Mouse (Mus musculus): ENCODE measurements around the gene Olfr414. TPM values are rescaled to one million over a fixed set of nuclear protein-coding genes. Genes with fewer than 3 reads are reported as not detected.

Olfr414 gene
- polyA plus RNA-seq, 1 experiment, result not detected

- Histone ChIP-seq H3K79me2 (ENCODE audit: control insufficient read depth, insufficient read depth) (no peaks in the 10 kb centered on the region), H3ac (ENCODE audit: control insufficient read depth, insufficient read length, low read depth) (no peak overlapping the region), H3K27me3 (ENCODE audit: control insufficient read depth, insufficient read depth, insufficient read length) (no peaks in the 10 kb centered on the region), H3K79me3 (ENCODE audit: low read depth) (no peaks in the 10 kb centered on the region), H3K4me3 (ENCODE audit: insufficient read depth, poor library complexity, severe bottlenecking) (no peak overlapping the region), H3K36me3 (ENCODE audit: control insufficient read depth, insufficient read depth) (no peaks in the 10 kb centered on the region)
- no peak for TF ChIP-seq MYOG (IDR thresholded peaks at IDR 0.05; ENCODE audit: control insufficient read depth, extremely low read depth, insufficient read length)
- no peak for TF ChIP-seq CTCF (IDR thresholded peaks at IDR 0.05; ENCODE audit: control insufficient read depth, insufficient read depth, insufficient read length)
- no peak for TF ChIP-seq USF1 (IDR thresholded peaks at IDR 0.05; ENCODE audit: low read depth)
- no peak for TF ChIP-seq FOSL1 (IDR thresholded peaks at IDR 0.05; ENCODE audit: insufficient read depth, low read length, poor library complexity, severe bottlenecking)
- no peak for TF ChIP-seq MYOD1 (IDR thresholded peaks at IDR 0.05; ENCODE audit: control insufficient read depth, insufficient read length, low read depth)
- TF ChIP-seq CEBPB (IDR thresholded peaks at IDR 0.05; ENCODE audit: low read depth), result no peak
Measured at GRCm38 (mm10) chr1:174434121-174434520, 10.3 kb downstream of the Olfr414 start.

DNA sequence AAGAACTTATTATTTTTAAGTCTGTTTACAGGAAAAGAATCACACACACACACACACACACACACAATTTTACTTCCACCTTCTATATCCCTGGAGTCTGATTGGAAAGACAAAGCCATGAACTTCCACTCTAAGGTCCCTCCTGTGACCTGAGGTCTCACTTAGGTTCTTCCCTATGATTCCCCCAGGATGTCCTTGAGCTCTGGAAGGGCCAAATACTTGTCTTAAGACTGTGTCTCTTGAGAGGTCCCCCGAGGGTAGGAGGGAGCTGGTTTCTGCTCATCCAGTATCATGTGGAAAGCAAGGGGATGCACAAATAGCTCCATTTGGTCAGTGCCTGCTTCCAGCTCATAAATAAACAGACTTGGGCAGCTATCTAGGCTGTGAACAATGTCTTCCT lies 17.9 kb downstream of the Olfr414 start, which contains the start of gene Olfr220:
Gene Olfr220, plus strand, starts transcription at position 301 of the 400 bp plus-strand sequence.
- TF ChIP-seq MAX (IDR thresholded peaks at IDR 0.05), result no peak
- no peak for TF ChIP-seq CEBPB (IDR thresholded peaks at IDR 0.05; ENCODE audit: low read depth)
- no peak for TF ChIP-seq CTCF (IDR thresholded peaks at IDR 0.05; ENCODE audit: control insufficient read depth, insufficient read depth, insufficient read length)
- TF ChIP-seq USF1 (IDR thresholded peaks at IDR 0.05; ENCODE audit: low read depth), result no peak
- no peak for TF ChIP-seq FOSL1 (IDR thresholded peaks at IDR 0.05; ENCODE audit: insufficient read depth, low read length, poor library complexity, severe bottlenecking)
- TF ChIP-seq MYOD1 (IDR thresholded peaks at IDR 0.05; ENCODE audit: control insufficient read depth, insufficient read length, low read depth), result no peak
- no peak for TF ChIP-seq MYOG (IDR thresholded peaks at IDR 0.05; ENCODE audit: control insufficient read depth, extremely low read depth, insufficient read length)
- no peaks in the 10 kb centered on the region for H3K27me3 ChIP-seq (ENCODE audit: control insufficient read depth, insufficient read depth, insufficient read length)

DNA sequence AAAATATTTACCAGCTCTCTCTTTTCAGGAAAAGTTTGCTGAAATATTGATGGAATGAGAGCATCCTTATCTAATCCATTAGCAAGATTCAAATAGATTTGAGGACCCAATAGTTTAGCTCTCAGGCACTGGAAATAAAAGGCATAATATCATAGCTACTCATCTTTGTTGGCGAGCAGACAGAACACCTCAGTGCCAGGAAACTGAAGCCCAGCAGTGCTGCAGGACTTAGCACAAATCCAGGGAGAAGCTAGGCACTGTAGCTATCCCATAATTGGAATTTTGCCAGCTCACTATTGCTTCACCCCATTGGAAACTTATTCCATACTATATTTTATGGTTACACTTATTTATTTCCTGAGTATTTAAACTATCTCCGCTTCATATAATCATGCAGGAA lies 31.2 kb downstream of the Olfr414 start:
- H3K4me3 ChIP-seq (ENCODE audit: insufficient read depth, poor library complexity, severe bottlenecking), result no peak overlapping the region
- H3ac ChIP-seq (ENCODE audit: control insufficient read depth, insufficient read length, low read depth), result no peak overlapping the region
- no peaks in the 10 kb centered on the region for H3K79me3 ChIP-seq (ENCODE audit: low read depth)
- H3K27me3 ChIP-seq (ENCODE audit: control insufficient read depth, insufficient read depth, insufficient read length), result no peaks in the 10 kb centered on the region
- TF ChIP-seq FOSL1 (IDR thresholded peaks at IDR 0.05; ENCODE audit: insufficient read depth, low read length, poor library complexity, severe bottlenecking) (no peak), MYOD1 (IDR thresholded peaks at IDR 0.05; ENCODE audit: control insufficient read depth, insufficient read length, low read depth) (no peak), CTCF (IDR thresholded peaks at IDR 0.05; ENCODE audit: control insufficient read depth, insufficient read depth, insufficient read length) (no peak), MYOG (IDR thresholded peaks at IDR 0.05; ENCODE audit: control insufficient read depth, extremely low read depth, insufficient read length) (no peak), MAX (IDR thresholded peaks at IDR 0.05) (no peak), CEBPB (IDR thresholded peaks at IDR 0.05; ENCODE audit: low read depth) (no peak), USF1 (IDR thresholded peaks at IDR 0.05; ENCODE audit: low read depth) (no peak)
- H3K36me3 ChIP-seq (ENCODE audit: control insufficient read depth, insufficient read depth), result no peaks in the 10 kb centered on the region
- H3K79me2 ChIP-seq (ENCODE audit: control insufficient read depth, insufficient read depth), result no peaks in the 10 kb centered on the region

More for the DNA sequence above, 17.9 kb downstream of the Olfr414 start, which contains the start of gene Olfr220:
- H3K79me2 ChIP-seq (ENCODE audit: control insufficient read depth, insufficient read depth), result no peaks in the 10 kb centered on the region
- no peaks in the 10 kb centered on the region for H3K36me3 ChIP-seq (ENCODE audit: control insufficient read depth, insufficient read depth)
- H3K4me3 ChIP-seq (ENCODE audit: insufficient read depth, poor library complexity, severe bottlenecking), result no peak within 1 kb of the TSS
- H3ac ChIP-seq (ENCODE audit: control insufficient read depth, insufficient read length, low read depth), result no peak within 1 kb of the TSS
- no peaks in the 10 kb centered on the region for H3K79me3 ChIP-seq (ENCODE audit: low read depth)

- H3ac ChIP-seq (ENCODE audit: control insufficient read depth, insufficient read length, low read depth), result no peak overlapping the region
- no peaks in the 10 kb centered on the region for H3K79me3 ChIP-seq (ENCODE audit: low read depth)
Measured at GRCm38 (mm10) chr1:174465385-174465784, 41.5 kb downstream of the Olfr414 start.

DNA sequence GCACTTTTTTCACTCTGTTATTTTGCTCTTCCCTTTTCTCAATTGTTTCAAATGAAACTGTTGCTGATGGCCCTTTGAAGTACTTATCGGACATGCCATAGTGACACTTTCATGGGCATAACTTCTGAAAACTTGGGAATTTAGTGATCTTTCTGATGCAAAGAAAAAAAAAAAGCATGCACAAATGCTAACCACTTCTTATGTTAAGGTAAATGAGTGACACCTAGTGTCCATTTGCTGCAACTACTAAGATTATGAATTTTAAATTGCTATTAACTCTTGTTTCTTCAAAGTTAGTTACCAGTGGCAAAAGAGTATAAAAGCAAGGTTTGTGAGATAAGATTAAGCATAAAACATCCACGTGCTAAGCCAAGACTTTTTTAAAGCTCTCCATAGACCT lies 42.4 kb downstream of the Olfr414 start:
- TF ChIP-seq MYOG (IDR thresholded peaks at IDR 0.05; ENCODE audit: control insufficient read depth, extremely low read depth, insufficient read length), result no peak
- TF ChIP-seq CTCF (IDR thresholded peaks at IDR 0.05; ENCODE audit: control insufficient read depth, insufficient read depth, insufficient read length), result no peak
- no peak for TF ChIP-seq USF1 (IDR thresholded peaks at IDR 0.05; ENCODE audit: low read depth)
- TF ChIP-seq FOSL1 (IDR thresholded peaks at IDR 0.05; ENCODE audit: insufficient read depth, low read length, poor library complexity, severe bottlenecking), result no peak
- TF ChIP-seq CEBPB (IDR thresholded peaks at IDR 0.05; ENCODE audit: low read depth), result no peak
- no peak for TF ChIP-seq MAX (IDR thresholded peaks at IDR 0.05)
- TF ChIP-seq MYOD1 (IDR thresholded peaks at IDR 0.05; ENCODE audit: control insufficient read depth, insufficient read length, low read depth), result no peak

More at GRCm38 (mm10) chr1:174465385-174465784, 41.5 kb downstream of the Olfr414 start:
- no peaks in the 10 kb centered on the region for H3K27me3 ChIP-seq (ENCODE audit: control insufficient read depth, insufficient read depth, insufficient read length)
- no peak overlapping the region for H3K4me3 ChIP-seq (ENCODE audit: insufficient read depth, poor library complexity, severe bottlenecking)
- H3K79me2 ChIP-seq (ENCODE audit: control insufficient read depth, insufficient read depth), result no peaks in the 10 kb centered on the region
- H3K36me3 ChIP-seq (ENCODE audit: control insufficient read depth, insufficient read depth), result no peaks in the 10 kb centered on the region
- TF ChIP-seq FOSL1 (IDR thresholded peaks at IDR 0.05; ENCODE audit: insufficient read depth, low read length, poor library complexity, severe bottlenecking), result no peak
- TF ChIP-seq USF1 (IDR thresholded peaks at IDR 0.05; ENCODE audit: low read depth), result no peak

DNA sequence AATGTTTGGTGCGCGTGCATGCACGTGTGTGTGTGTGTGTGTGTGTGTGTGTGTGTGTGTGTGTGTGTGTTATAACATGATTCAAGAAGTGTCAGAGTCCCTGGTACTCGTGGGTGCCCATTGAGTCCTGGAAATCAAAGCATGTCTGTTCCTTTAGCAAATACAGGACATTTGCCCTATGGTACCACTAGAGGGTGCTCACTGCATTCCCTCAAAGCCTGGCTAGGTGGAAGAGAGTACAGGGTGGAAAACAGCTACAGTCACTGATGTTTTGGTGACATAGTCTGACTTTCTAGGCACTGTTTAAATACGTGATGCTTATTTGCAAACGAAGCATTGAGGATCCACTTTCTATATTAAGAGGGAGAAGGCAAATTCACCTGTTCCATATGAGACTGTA lies 45.9 kb downstream of the Olfr414 start:
- Histone ChIP-seq H3K4me3 (ENCODE audit: insufficient read depth, poor library complexity, severe bottlenecking) (no peak overlapping the region), H3K79me2 (ENCODE audit: control insufficient read depth, insufficient read depth) (no peaks in the 10 kb centered on the region), H3K27me3 (ENCODE audit: control insufficient read depth, insufficient read depth, insufficient read length) (no peaks in the 10 kb centered on the region), H3K36me3 (ENCODE audit: control insufficient read depth, insufficient read depth) (no peaks in the 10 kb centered on the region), H3ac (ENCODE audit: control insufficient read depth, insufficient read length, low read depth) (no peak overlapping the region), H3K79me3 (ENCODE audit: low read depth) (no peaks in the 10 kb centered on the region)
- TF ChIP-seq MYOG (IDR thresholded peaks at IDR 0.05; ENCODE audit: control insufficient read depth, extremely low read depth, insufficient read length), result no peak

More for the DNA sequence above, 42.4 kb downstream of the Olfr414 start:
- no peaks in the 10 kb centered on the region for H3K27me3 ChIP-seq (ENCODE audit: control insufficient read depth, insufficient read depth, insufficient read length)
- no peaks in the 10 kb centered on the region for H3K79me2 ChIP-seq (ENCODE audit: control insufficient read depth, insufficient read depth)
- no peaks in the 10 kb centered on the region for H3K36me3 ChIP-seq (ENCODE audit: control insufficient read depth, insufficient read depth)
- no peaks in the 10 kb centered on the region for H3K79me3 ChIP-seq (ENCODE audit: low read depth)
- H3ac ChIP-seq (ENCODE audit: control insufficient read depth, insufficient read length, low read depth), result no peak overlapping the region
- H3K4me3 ChIP-seq (ENCODE audit: insufficient read depth, poor library complexity, severe bottlenecking), result no peak overlapping the region
